Mouse (Mus musculus) hindbrain, embryonic 16.5 days (tissue): ENCODE data around the gene Fibp. TPM values are rescaled to one million over a fixed set of nuclear protein-coding genes. Genes with fewer than 3 reads are reported as not detected.
A peak's percentile ranks its signal among the peaks of the same experiment; 100 is the strongest.

Experiments
- ATAC-seq: fragments of 200-750 bp; cut with Nextera tagmentation; 2 replicates; pipeline ENCODE4 v1.8.0; 2017; ENCODE audit warnings: moderate TSS enrichment, moderate library complexity
- H3K27ac ChIP-seq: fragments of 300-500 bp; sonication (generic); 2 replicates; pipeline ENCODE4 v1.5.1; 2014; ENCODE audit warnings: low read depth, mild to moderate bottlenecking, control low read depth, low read length, moderate library complexity
- H3K27me3 ChIP-seq: fragments of 300-500 bp; sonication (generic); replicated peaks from 2 replicates; pipeline ENCODE4 v1.6.1; 2014; ENCODE audit warnings: low read length; ENCODE audit not compliant: control insufficient read depth, insufficient read depth
- H3K36me3 ChIP-seq: fragments of 300-500 bp; sonication (generic); 2 replicates; pipeline ENCODE4 v1.6.1; 2014; ENCODE audit warnings: mild to moderate bottlenecking, low read length, moderate library complexity, mixed read lengths; ENCODE audit not compliant: control insufficient read depth, insufficient read depth
- H3K4me1 ChIP-seq: fragments of 300-500 bp; sonication (generic); 2 replicates; pipeline ENCODE4 v1.6.1; 2014; ENCODE audit warnings: low read depth, low read length; ENCODE audit not compliant: control insufficient read depth, insufficient read depth
- H3K4me2 ChIP-seq: fragments of 300-500 bp; sonication (generic); 2 replicates; pipeline ENCODE4 v1.6.1; 2014; ENCODE audit warnings: mild to moderate bottlenecking, low read length, control low read depth, moderate library complexity
- H3K4me3 ChIP-seq: fragments of 300-500 bp; sonication (generic); 2 replicates; pipeline ENCODE4 v1.5.1; 2014; ENCODE audit warnings: mild to moderate bottlenecking, low read length, control low read depth, moderate library complexity
- H3K9ac ChIP-seq: fragments of 300-500 bp; sonication (generic); 2 replicates; pipeline ENCODE4 v1.6.1; 2014; ENCODE audit warnings: low read depth, mild to moderate bottlenecking, control low read depth, low read length, moderate library complexity
- H3K9me3 ChIP-seq: fragments of 300-500 bp; sonication (generic); 2 replicates; pipeline ENCODE4 v1.6.1; 2014; ENCODE audit warnings: mild to moderate bottlenecking, low read length, moderate library complexity; ENCODE audit not compliant: control insufficient read depth
- WGBS: fragments of 180-500 bp; shearing (Covaris S2); extraction: QIAGEN DNeasy Blood & Tissue Kit; methylation state at CpG from one replicate; pipeline ENCODE4 v1.1.7; 2014; 5-methylcytosine and 5-hydroxymethylcytosine counted together
- polyA plus RNA-seq: library from polyadenylated mRNA; unstranded; fragments of >200 nt; fragmentation: Nextera tagmentation; extraction: Ambion mirVana; gene quantifications from 2 replicates; pipeline ENCODE4 v1.2.1, GENCODE M21; 2015

Gene Fibp
- polyA plus RNA-seq, 1 experiment from 2014 or later = 153 TPM

DNA sequence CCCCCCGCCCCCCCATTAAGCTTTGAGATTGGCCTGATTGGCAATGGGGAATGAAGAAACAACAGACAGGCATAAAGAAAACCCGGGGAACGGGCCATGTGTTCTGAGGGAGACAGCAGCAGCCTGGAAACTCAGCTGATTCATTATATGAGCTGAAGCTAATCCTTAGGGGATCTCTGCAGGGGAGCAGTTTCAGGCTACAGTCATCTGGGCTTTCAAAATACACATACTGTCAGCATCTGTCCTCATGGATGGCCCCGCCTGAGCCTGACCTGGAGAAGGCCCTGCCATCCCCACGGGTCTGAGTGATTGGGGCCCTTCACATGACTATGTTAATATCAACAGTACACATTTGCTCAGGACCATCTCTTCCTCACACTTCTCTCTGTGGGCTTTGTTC, 11.4 kb downstream of the Fibp start:
- WGBS = 35% methylated on average over 5 of the region's 5 CpGs
- Histone ChIP-seq H3K27ac (no peak overlapping the region), H3K4me3 (no peak overlapping the region), H3K4me1 (peaks cover 20% of the 10 kb centered on the region), H3K9me3 (no peaks in the 10 kb centered on the region), H3K27me3 (no peaks in the 10 kb centered on the region), H3K9ac (no peak overlapping the region), H3K4me2 (no peak overlapping the region), H3K36me3 (peaks cover 7% of the 10 kb centered on the region; the same call in 1 of the 2 replicates)
- ATAC-seq = no peak

DNA sequence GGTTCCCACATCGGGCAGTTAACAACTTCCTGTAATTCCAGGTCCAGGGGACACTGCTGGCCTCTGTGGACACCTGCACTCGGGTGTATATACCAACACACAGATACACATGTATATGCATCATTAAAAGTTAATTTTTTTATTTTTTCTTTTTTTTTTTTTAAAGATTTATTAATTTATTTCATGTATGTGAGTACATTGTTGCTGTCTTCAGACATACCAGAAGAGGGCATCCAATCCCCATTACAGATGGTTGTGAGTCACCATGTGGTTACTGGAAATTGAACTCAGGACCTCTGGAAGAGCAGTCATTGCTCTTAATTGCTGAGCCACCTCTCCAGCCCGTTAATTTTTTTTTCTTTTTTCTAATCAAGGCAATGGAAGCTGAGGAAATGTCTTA, 12.4 kb downstream of the Fibp start:
- no peaks in the 10 kb centered on the region for H3K9me3 ChIP-seq
- H3K36me3 ChIP-seq = no peaks in the 10 kb centered on the region
- H3K9ac ChIP-seq = no peak overlapping the region
- H3K27me3 ChIP-seq = no peaks in the 10 kb centered on the region
- no peak overlapping the region for H3K27ac ChIP-seq
- H3K4me3 ChIP-seq = no peak overlapping the region
- WGBS = 81% methylated on average over 3 of the region's 3 CpGs
- peaks cover 20% of the 10 kb centered on the region for H3K4me1 ChIP-seq
- no peak overlapping the region for H3K4me2 ChIP-seq
- no peak for ATAC-seq

- Histone ChIP-seq H3K36me3 (no peaks in the 10 kb centered on the region), H3K27ac (peak within 1 kb of the TSS; percentile 72), H3K4me1 (peaks cover 20% of the 10 kb centered on the region), H3K4me3 (peak within 1 kb of the TSS; percentile 67), H3K9ac (peak within 1 kb of the TSS; percentile 85), H3K4me2 (peak within 1 kb of the TSS; percentile 99), H3K27me3 (no peaks in the 10 kb centered on the region), H3K9me3 (no peaks in the 10 kb centered on the region)
- 4% methylated on average over 22 of the region's 22 CpGs for WGBS
- peak; percentile 73 for ATAC-seq
These were observed 13.3 kb downstream of the Fibp start, which contains the start of gene Efemp2 for GRCm38 (mm10) chr19:5473720-5474119. TSS of gene Efemp2 (plus strand) at chr19:5473954.

- ATAC-seq = peak; percentile 70
- no peaks in the 10 kb centered on the region for H3K36me3 ChIP-seq
- peak overlapping the region; percentile 99 for H3K4me2 ChIP-seq
- peak overlapping the region; percentile 72 for H3K27ac ChIP-seq
- H3K4me1 ChIP-seq = peaks cover 20% of the 10 kb centered on the region
- H3K27me3 ChIP-seq = no peaks in the 10 kb centered on the region
- H3K9me3 ChIP-seq = no peaks in the 10 kb centered on the region
- H3K9ac ChIP-seq = peak overlapping the region; percentile 85
- under 1% methylated on average over 31 of the region's 68 CpGs for WGBS
- peak overlapping the region; percentile 67 for H3K4me3 ChIP-seq
These were observed 14.1 kb downstream of the Fibp start for GRCm38 (mm10) chr19:5474281-5475068.

DNA sequence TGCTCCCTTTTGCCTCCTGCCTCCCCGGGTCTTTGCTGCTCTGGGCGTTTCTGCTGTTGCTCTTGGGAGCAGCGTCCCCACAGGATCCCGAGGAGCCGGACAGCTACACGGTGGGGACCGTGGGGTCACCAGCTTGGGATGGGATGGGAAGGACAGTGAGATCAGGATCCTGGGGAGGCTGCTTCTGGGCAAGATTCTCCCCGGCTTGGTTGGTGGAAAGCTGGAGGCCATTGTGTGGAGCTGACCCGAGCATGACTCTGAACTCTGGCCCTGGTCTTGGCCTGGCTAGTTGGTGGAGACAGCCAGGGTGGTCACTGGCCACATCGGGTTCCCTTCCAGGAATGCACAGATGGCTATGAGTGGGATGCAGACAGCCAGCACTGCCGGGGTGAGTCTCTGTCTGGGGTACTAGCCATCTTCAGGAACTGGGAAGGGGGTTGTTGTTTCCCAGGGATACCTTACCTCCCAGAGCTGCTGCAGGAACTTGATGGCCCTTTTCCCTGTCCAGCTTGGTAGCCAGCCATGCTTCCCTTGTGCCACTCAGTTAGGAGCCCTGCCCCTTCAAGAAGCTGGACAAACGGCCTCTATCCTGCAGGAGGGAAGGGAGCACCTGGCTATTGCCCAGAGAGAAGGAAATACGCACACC, 14.8 kb downstream of the Fibp start:
- Histone ChIP-seq H3K9me3 (no peaks in the 10 kb centered on the region), H3K36me3 (no peaks in the 10 kb centered on the region), H3K4me1 (peaks cover 20% of the 10 kb centered on the region), H3K4me2 (peak overlapping the region; percentile 99), H3K9ac (peak overlapping the region; percentile 85), H3K27me3 (no peaks in the 10 kb centered on the region), H3K4me3 (peak overlapping the region; percentile 67), H3K27ac (peak overlapping the region; percentile 72)
- WGBS = 17% methylated on average over 13 of the region's 13 CpGs
- no peak; the same call in none of the 2 replicates for ATAC-seq

DNA sequence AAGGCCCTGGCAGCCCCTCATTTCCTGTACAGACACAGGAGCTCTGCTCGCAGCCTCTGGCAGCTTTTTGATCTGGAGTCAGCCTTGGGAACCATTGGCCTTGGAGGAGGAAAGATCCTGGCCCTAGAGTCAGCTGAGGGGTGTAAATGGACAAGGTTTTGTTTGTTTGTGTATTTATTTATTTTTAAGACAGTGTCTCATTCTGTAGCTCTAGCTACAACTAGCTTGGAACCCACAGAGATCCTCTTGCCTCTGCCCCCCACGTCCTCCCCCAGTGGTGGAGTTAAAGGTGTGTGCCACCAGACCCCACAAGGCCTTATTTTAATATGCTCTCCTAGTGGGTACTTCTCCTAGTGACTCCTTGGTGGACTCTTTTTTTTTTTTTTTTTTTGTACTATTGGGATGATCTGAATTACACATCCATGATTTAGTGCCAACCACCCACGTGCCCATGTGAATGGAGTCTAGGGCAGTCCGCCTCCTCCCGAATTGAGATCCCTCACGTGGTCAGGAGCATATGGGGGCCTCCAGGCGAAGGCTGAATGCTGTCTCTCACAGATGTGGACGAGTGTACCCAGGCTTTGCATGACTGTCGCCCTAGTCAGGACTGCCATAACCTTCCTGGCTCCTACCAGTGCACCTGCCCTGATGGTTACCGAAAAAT, 16.7 kb downstream of the Fibp start:
- peaks cover 20% of the 10 kb centered on the region for H3K4me1 ChIP-seq
- H3K27ac ChIP-seq = no peak overlapping the region
- H3K9me3 ChIP-seq = no peaks in the 10 kb centered on the region
- no peak overlapping the region for H3K4me2 ChIP-seq
- no peaks in the 10 kb centered on the region; the same call in 1 of the 2 replicates for H3K36me3 ChIP-seq
- 84% methylated on average over 10 of the region's 10 CpGs for WGBS
- ATAC-seq = no peak
- H3K9ac ChIP-seq = no peak overlapping the region
- no peaks in the 10 kb centered on the region for H3K27me3 ChIP-seq
- no peak overlapping the region for H3K4me3 ChIP-seq

DNA sequence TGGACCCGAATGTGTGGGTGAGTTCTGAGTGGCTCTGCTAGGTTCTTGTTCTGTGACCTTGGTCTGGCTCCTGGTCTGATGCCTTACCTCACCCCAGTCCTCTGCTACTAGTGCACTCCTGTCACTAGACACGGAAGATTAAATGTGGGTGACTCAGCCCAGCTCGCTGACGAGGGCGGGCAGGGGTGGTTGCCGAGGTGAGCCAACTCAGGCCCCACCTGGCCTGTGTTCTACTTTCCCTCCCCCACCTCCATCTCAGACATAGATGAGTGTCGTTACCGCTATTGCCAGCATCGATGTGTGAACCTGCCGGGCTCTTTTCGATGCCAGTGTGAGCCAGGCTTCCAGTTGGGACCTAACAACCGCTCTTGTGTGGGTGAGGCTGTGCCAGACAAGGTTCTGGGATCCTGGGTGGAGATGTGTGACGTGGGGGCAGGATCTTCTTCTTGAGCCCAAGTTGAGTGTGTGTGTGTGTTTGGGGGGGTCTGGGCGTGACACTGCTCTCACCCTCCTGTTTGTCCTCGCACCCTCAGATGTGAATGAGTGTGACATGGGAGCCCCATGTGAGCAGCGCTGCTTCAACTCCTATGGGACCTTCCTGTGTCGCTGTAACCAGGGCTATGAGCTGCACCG, 17.4 kb downstream of the Fibp start:
- WGBS = 89% methylated on average over 18 of the region's 18 CpGs
- Histone ChIP-seq H3K4me1 (peaks cover 20% of the 10 kb centered on the region), H3K36me3 (peaks cover under 1% of the 10 kb centered on the region; the same call in 1 of the 2 replicates), H3K9me3 (no peaks in the 10 kb centered on the region), H3K27me3 (no peaks in the 10 kb centered on the region), H3K27ac (no peak overlapping the region), H3K4me3 (no peak overlapping the region), H3K4me2 (no peak overlapping the region), H3K9ac (no peak overlapping the region)
- no peak for ATAC-seq

DNA sequence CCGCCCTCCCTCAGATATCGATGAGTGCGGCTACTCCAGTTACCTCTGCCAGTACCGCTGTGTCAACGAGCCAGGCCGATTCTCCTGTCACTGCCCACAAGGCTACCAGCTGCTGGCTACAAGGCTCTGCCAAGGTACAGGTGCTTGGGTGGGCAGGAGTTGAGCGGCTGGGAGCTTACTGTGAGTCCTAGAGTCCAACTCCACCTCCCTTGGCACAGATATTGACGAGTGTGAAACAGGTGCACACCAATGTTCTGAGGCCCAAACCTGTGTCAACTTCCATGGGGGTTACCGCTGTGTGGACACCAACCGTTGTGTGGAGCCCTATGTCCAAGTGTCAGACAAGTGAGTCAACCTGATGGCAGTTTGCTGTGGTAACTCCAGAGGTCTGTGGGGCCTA, 19.6 kb downstream of the Fibp start:
- ATAC-seq = no peak
- Histone ChIP-seq H3K27me3 (no peaks in the 10 kb centered on the region), H3K9ac (no peak overlapping the region), H3K4me3 (no peak overlapping the region), H3K36me3 (peaks cover 12% of the 10 kb centered on the region), H3K4me2 (no peak overlapping the region), H3K27ac (no peak overlapping the region), H3K9me3 (no peaks in the 10 kb centered on the region), H3K4me1 (peaks cover 12% of the 10 kb centered on the region)
- 94% methylated on average over 10 of the region's 10 CpGs for WGBS
